Mouse (Mus musculus): Measurements from ENCODE around the gene Crygb.

Crygb gene

DNA sequence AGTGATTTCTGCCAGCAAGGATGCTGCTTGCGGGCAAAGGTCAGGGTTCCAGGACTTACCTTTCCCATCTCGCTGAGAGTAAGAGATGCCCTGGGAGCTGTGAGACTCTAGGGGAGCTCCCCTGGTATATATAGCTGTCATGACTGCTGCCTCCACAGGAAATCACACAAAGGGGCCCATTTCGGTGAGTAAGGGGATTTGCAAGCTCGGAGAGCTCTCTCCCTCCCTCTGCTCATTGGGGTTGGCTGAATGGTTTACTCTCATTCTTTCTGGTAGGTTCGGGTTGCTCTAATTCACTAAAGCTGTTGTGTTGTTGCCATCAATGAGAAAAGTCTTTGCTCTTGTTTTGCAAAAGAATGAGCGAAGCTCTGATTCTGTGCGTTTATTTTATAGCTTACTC, at the start of gene Crygb:
Gene Crygb, minus strand, starts transcription at position 101 of the 400 bp plus-strand sequence.
- DNase-seq (ENCODE audit: low spot score), result no peak

GRCm38 (mm10) chr1:65131671-65132070, 49.6 kb upstream of the Crygb start:
- no peak for DNase-seq (ENCODE audit: low spot score)

DNA sequence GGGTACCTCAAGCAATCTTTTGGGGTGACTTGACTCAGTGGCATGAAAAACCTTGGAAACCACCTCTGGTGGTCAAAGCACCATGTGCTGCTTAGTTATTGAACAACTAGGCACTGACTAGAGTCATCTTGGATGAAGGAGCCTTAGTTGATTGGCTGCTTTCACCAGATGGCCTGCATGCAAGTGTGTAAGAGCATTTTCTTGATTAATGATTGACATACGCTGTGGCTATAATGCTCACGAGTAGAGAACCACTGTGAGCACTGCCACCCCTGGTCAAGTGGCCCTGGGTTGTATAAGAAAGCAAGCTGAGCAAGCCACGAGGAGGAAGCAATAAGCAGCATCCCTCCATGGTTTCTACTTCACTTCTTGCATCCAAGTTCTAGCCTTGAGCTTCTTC, 48.1 kb upstream of the Crygb start:
- DNase-seq (ENCODE audit: low spot score), result no peak

DNA sequence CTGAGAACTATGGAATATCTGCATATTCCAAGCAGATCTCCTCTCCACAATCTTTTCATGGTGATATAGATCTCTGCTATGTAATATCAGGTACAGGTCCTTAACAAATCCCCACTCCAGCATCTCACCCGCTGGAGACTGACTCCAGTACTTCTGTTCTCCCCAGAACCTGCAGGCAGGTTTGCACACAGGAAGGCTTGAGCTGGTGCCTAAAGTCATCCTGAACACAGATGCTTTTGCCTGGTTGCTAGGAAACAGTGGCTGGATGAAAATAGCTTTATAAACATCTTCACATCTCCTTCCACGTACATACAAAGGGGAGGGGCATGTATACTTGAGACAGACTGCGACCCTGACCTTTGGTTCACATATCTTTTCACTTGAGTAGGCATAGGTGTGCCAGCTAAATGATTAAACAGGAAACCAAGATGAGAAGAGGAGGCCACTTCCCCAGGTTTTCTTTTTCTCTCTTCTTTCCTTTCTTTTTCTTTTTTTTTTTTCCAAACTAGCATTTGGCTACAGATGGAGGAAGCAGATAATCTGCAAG, 47.6 kb upstream of the Crygb start:
- DNase-seq (ENCODE audit: low spot score), result no peak

DNA sequence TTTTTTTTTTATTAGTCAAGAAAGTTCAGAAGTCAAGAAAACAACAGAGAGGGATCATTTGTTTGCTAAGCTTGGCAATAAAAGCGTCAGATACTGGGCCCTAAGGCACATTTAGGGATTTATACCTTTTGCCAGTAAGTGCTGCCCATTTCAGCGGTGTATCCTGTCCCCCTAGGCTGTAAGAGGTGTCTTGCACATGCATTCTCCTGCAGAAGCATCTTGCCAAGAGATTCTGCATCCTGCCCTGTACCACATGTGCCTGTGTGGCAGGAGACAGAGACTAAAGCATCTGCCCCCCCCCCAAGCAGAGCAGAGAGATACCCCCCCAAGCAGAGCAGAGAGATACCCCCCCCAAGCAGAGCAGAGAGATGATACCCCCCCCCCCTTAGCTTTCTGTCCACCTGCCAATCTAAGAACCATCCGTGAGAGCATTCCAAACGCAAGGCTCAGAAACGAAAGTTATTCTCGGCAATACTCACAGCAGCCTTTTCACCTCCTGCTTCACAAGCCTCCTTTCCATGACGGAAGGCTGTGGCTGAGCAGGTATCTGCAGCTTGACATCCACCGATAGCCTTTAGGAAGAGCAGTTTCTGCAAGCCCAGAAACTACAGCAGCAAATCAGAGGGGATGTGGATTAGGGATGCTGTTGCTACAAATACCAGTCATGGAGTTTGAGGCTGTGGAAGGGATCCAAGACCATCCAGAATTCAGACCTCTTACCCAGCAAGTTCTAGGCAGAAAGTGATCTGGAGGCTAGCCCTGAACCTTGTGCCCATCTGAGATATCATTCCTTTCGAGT, 40.7 kb upstream of the Crygb start, which contains the start of gene D630023F18Rik:
Gene D630023F18Rik, minus strand, starts transcription at position 641 of the 799 bp plus-strand sequence.
- DNase-seq (ENCODE audit: low spot score), result no peak

DNA sequence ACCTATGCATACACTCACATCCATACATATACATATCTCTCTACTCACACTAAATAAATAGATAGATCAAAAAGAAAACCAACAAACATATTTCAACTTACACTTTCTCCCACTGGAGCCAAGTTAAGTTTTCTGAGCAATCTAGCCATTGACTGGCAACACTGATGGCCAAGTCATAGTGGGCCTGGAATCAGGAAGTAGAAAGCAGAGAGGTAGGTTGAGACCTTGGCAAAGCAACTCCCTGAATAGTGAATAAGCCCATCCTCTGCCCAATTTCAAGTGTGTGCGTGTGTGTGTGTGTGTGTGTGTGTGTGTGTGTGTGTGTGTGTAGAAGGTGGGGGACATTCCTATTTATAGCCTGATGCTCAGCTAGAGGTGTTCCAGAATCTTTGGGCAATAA, 37.4 kb upstream of the Crygb start, which contains the start of gene Gm28845:
Gene Gm28845, minus strand, starts transcription at position 121 of the 400 bp plus-strand sequence.
- no peak for DNase-seq (ENCODE audit: low spot score)

- DNase-seq (ENCODE audit: low spot score), result no peak
Measured at GRCm38 (mm10) chr1:65118150-65118913, 36.2 kb upstream of the Crygb start.

- no peak for DNase-seq (ENCODE audit: low spot score)
Measured at GRCm38 (mm10) chr1:65113536-65114172, 31.6 kb upstream of the Crygb start.

GRCm38 (mm10) chr1:65112807-65113196, 30.7 kb upstream of the Crygb start:
- no peak for DNase-seq (ENCODE audit: low spot score)

DNA sequence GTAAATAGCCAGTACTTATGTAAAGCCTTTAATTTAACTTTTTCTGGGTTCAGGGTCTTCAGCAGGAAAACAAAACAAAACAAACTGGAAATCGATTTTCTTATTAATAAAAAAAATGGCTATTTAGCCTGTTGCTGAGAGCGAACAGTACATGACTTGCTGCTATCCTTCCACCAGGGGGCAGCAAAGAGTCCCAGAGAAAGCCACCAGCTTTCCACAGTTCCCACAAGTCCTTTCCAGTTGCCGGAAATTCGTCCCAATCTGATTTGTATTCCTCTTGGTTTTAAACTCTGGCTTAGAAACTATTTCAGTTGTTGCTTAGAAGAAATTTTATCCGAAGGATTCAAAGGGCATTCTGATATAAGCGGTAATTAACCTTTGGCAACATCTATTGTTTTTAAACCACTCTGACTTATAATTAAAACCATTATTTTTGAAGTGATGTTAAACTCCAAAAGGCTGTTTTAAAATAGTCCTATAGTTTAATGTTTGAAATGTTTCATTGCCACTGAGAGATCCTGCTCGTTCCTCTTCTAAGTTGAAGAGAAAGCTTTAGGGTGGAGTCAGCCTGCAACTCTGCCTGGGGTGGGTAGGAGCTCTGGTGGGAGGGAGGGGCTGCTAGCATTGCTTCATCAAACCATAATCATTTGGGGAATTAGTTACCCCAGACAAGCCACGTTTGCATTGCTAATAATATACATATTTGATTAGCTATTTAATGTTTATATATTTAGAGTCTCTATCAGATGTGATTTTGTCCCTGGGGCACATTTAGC, 30.1 kb upstream of the Crygb start:
- DNase-seq (ENCODE audit: low spot score), result peak; percentile 52

DNA sequence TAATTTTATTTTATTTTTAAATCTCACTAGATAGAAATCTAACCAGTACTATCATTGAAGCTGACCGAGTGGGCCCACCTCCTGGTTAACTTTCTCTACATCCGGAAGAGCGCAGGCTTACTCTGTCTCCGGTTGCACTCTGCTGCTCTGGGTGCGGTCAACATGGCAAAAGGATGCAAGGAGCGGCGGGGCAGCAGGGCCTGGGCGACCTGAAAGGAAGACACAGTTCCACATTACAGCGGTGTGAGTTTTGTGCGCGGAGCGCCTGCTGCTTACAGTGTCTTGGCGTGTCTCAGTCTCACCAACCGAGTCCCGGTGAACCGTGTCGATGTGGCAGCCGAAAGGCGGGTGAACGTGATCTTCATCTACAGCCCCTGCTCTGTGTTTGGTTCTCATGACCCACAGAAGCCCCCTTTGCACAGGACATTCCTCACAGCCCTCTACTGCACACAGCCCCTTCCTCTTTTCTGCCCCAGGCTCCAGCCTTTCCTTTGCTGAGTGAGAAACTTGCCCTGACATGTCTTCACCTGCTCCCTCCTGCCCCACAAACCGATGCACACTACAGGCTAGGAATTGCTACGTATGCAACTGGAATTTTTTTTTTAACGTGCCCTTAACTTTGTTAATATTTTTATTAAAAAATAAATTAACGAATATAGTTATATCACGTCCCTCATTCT, 27.8 kb upstream of the Crygb start:
- no peak for DNase-seq (ENCODE audit: low spot score)

GRCm38 (mm10) chr1:65109196-65109595, 27.1 kb upstream of the Crygb start:
- DNase-seq (ENCODE audit: low spot score), result no peak

GRCm38 (mm10) chr1:65107654-65108279, 25.7 kb upstream of the Crygb start:
- DNase-seq (ENCODE audit: low spot score), result no peak

GRCm38 (mm10) chr1:65103273-65103672, 21.2 kb upstream of the Crygb start, which contains the start of gene Cryga:
Gene Cryga (minus strand): TSS chr1:65103373.
- no peak for DNase-seq (ENCODE audit: low spot score)

DNA sequence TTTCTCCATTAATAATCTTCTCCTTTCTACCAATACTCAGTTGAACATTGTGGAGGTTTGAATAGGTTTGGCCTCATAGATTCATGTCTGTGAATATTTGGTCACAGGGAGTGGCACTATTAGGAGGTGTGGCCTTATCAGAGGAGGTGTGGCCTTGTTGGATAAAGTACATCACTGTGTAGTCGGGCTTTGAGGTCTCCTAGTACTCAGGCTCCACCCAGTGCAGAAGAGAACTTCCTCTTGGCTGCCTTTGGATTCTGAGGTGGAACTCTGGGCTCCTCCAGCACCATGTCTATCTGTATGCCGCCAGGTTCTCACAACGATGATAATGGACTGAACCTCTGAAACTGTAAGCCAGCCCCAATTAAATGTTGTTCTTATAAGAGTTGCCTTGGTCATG, 14.9 kb upstream of the Crygb start:
- DNase-seq (ENCODE audit: low spot score), result no peak

DNA sequence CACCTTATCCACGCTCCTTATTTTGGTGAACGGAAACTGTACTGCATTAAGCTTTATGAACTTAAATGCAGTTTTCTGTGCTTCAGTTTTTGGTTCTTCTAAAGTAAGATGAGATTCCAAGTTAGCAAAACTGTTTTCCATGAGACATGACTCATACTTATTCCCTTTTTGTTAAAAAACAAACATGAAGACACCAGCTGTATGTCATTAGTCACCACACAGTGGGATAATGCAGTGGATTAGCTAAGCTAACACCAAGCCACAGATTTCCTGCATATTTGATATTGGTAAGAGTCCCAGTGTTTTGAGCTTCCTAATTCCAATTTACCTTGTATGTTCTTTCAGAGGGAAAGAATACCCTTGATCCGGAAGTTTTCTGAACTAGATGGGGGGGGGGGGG, 9.5 kb upstream of the Crygb start:
- DNase-seq (ENCODE audit: low spot score), result no peak

DNA sequence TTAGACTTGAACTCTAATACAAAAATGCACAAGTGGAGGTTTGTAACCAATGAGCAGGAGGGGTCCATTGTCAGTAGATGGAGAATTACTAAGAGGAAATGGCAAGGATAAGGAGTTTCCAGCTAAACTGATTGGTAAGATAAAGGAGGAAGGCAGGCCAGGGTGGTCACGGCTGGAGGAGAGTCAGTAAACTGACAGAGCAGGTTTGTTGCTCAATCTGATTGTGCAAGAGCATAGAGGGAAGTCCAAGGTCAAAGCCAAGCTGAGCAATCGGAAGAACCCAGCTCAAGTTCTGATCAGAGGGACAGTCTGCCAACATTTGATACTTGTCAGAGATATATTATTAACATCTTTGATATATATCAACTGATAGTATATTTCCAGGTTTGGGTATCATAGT, 8.3 kb upstream of the Crygb start:
- no peak for DNase-seq (ENCODE audit: low spot score)

DNA sequence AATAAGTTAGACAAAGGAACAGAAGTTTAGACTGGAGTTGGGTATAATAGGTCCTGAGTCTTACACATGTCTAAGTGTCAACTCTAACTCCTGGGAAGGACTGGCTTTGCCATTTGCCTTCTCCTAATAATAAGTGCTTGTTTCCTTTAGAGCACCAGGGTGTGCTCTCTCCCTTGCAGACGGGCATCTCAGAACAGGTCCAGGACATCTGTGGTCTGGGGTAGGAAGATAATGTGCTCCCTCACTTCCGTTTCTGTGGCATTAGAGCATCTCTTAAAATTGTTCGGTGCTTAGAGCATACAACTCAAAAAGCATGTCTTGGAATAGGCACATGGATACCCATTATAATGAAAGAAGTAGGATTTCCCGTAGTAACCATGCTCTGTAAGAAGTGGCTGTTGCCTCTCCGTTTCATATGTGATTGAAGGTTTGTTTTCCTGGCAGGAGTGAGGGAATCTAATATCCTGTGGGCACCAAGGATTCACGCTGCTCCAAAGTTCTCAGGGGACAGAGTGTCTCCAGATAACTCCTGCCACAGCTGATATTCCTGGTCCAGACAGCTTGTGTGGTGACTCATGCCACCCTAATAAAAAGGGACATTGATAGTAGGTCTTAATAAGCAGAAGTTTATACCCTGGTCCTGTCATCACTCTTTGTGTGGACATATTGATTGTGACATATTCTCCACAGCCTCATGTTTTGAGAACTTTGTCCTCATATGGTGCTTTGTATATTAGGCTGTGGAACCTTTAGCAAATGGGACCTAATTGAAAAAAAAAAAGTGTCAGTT, 6.7 kb upstream of the Crygb start:
- no peak for DNase-seq (ENCODE audit: low spot score)

- DNase-seq (ENCODE audit: low spot score), result no peak
Measured at GRCm38 (mm10) chr1:65075607-65076006, 6.5 kb downstream of the Crygb start.

DNA sequence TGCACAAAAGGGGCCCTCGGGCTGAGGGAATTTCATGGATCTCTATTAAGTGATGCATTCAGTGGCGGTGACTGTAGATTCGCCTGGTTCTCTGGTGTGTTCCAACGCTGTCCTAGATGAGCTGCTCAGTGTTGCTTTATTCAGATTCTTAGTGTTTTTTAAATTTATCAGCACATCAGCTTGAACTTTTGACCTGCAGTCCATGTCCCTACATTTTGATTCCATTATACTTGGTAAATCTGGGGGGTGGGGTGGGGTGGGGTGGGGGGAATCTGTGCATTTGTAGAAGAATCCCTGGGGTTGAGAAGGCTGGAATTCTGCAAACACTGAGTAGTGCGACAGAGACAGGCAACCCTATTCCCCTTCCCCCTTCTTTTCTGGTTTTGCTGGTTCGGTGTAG, 8.5 kb downstream of the Crygb start, which contains the start of gene Crygc:
Gene Crygc, minus strand, starts transcription at position 101 of the 400 bp plus-strand sequence.
- DNase-seq (ENCODE audit: low spot score), result no peak

Data from testis, postnatal 14 days (tissue).